Mouse (Mus musculus) hindbrain, embryonic 10.5 days (tissue): Measurements from ENCODE around the gene Plin1. TPM values are rescaled to one million over a fixed set of nuclear protein-coding genes. Genes with fewer than 3 reads are reported as not detected.

Source experiments
- polyA plus RNA-seq: library from polyadenylated mRNA; unstranded; fragments of >200 nt; fragmentation: Nextera tagmentation; extraction: Ambion mirVana; gene quantifications from 2 replicates; pipeline ENCODE4 v1.2.1, GENCODE M21; 2016

Gene Plin1
- polyA plus RNA-seq, 1 experiment from 2014 or later = not detected

Other genes starting within 250 kb of the Plin1 start
- gene Rhcg, start 115.2 kb downstream of the Plin1 start, polyA plus RNA-seq = 0.12 and 0.67 TPM in 2 replicates
- gene Ticrr, start 72.7 kb downstream of the Plin1 start, polyA plus RNA-seq = 16.1 and 16.5 TPM in 2 replicates
- gene Kif7, start 17.2 kb downstream of the Plin1 start, polyA plus RNA-seq = 5.2 and 5.9 TPM in 2 replicates
- gene Pex11a, start 10.2 kb upstream of the Plin1 start, polyA plus RNA-seq = 8.0 and 8.3 TPM in 2 replicates
- 0.47 and 0.52 TPM in 2 replicates for gene Wdr93, start 10.3 kb upstream of the Plin1 start, polyA plus RNA-seq
- gene Mesp1, start 60.9 kb upstream of the Plin1 start, polyA plus RNA-seq = 0.12 TPM in 1 of 2 replicates, not detected in the other
- 0.37 and 0.55 TPM in 2 replicates for gene Mesp2, start 77.8 kb upstream of the Plin1 start, polyA plus RNA-seq
- gene Anpep, start 128.2 kb upstream of the Plin1 start, polyA plus RNA-seq = 4.3 and 5.6 TPM in 2 replicates
- gene Ap3s2, start 187.7 kb upstream of the Plin1 start, polyA plus RNA-seq = 47.0 and 54.6 TPM in 2 replicates
- gene Arpin, start 202.5 kb upstream of the Plin1 start, polyA plus RNA-seq = 23.3 and 24.7 TPM in 2 replicates